Mouse (Mus musculus) layer of hippocampus, postnatal 10 days (tissue): ENCODE results near the gene Stoml1. TPM values are rescaled to one million over a fixed set of nuclear protein-coding genes. Genes with fewer than 3 reads are reported as not detected.

Experiments used
- DNase-seq, 2 experiments: peaks; one replicate each; pipeline ENCODE4 v3.0.0; 2021; ENCODE audit warnings: low spot score in 2 of 2
- long read RNA-seq: library from polyadenylated mRNA; stranded (forward); transcript quantifications from one replicate; pipeline ENCODE4 v2.0.0, GENCODE M21; 2023
- total RNA-seq, 2 experiments: library from RNA; stranded (reverse); gene quantifications; 2 replicates each; pipeline ENCODE4 v1.2.3; 2021

The Stoml1 gene
- total RNA-seq: 10 to 100 TPM; 77.5 to 80.5 TPM
- long read RNA-seq, transcript Stoml1-201 (7 exons, 1,984 nt): major isoform, 72 of 117 reads
- long read RNA-seq, transcript Stoml1-206 (8 exons, 2,236 nt): minor isoform, 5 of 117 reads
- long read RNA-seq, partial matches to known transcripts: 10 of 117 reads
- long read RNA-seq, other reads (novel, unspliced or antisense): 30 of 117 reads

DNA sequence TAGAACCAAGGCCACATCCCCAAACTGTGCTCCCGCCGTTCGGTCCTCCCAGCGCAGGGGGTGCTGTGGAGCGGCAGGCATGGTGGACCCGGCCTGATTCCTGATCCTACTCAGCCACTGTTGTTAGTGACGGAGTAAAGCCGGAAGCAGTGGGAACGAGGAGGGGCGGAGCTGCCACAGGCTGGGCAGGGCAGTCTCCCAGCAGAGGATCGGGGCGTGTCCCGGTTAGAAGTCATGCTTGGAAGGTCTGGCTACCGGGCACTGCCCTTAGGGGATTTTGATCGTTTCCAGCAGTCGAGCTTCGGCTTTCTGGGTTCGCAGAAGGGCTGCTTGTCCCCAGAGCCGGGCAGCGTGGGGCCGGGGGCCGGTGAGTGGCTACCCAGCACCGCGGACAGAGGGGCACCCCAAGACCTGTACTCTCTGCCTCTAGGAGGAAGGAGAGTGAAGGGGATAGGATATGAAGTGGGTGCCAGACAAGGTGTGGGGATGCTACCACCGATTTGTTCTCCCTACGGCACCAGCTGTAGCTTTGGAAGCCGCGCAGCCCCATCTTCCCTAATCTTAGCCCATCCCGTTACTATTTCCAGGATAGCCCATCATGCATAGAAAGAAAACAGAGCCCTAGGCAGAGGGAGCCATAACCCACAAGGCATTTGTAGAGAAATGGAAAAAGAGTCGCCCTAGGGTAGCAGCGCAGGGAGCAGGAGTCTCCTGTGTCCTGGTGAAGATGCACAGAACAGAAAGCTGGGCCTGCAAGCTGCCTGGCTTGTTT, at the start of gene Stoml1:
Stoml1 (plus strand) TSS at position 132 of the 772 bp plus-strand sequence.
- peak; percentile 92 to 94 for DNase-seq

DNA sequence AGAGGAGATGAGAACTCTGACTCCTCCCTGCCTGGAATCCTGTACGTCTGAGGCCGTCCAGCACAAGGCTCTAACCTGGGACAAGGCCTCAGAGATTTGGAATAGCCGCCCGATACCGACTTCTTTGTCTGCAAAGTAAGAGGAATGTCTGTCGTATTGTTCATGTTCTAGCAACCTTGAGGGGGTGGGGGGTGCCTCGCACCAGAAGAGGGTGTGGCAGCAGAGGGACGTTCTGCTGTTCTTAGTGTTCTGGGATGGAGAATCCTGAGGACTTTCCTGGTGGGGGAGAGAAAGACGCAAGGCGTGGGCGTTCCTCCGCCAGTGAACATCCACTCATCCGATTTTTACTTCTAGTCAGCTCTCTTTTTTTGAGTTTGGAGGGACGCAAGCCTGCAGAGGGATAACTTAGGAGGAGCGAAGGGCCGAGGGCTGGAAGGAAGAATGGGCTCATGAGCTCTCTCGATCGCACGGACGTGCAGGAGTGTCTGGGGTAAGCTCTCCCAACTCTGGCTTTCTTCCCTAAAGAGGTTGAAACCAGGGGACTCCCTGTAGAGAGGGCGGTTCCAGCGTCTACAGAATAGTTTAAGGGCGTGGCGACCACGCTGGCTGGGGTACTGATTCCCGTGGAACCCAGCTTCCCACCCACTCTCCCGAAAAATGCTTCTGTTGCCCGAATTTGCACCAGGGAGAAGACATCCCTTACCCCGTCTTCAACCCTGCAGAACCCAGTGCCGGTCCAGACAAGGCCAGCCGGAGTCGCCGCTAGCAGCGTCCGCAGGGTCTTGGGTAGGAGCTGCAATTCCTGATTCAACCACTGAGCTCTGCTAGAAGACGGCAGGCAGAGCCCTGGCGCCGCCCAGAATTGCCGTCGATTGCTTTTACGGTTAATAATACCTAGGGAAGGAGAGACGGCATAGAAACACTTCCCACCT, 49.2 kb upstream of the Stoml1 start, which contains the start of the genes Islr and Islr2:
Islr (minus strand) TSS at position 791 of the 932 bp plus-strand sequence.
Islr2 (minus strand) TSS at position 804 of the 932 bp plus-strand sequence.
- DNase-seq: peak; percentile 72 to 75

DNA sequence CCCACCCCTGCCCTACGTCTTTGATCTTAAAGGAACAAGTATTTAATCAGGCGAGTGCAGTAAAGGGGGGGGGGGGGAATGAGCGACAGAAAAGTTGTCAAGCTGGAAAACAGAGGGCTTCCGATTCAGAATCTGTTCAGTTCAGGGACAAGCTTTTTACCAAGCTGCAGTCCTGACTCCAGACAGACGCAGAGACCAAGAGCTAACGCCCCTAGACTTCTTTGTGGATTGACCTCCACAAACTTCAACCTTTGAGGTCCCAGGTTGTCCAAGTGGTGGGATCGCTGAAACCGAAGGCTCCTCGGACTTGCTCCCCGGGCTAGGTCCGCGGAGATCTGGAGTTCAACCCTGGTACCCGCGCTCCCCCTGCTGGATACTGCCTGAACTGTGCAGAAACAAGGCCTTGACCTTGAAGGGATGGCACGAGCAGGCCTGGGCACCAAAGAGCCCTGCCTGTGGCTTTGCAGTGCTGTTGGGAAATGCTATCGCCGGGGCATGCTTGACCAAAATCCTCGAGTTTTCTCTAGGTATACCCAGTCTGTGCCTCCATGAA, 48.4 kb upstream of the Stoml1 start:
- peak; percentile 95 to 96 for DNase-seq

GRCm38 (mm10) chr9:58206013-58206412, 47.0 kb upstream of the Stoml1 start:
- peak; percentile 38 to 57 for DNase-seq

GRCm38 (mm10) chr9:58209462-58210303, 43.3 kb upstream of the Stoml1 start:
- no peak for DNase-seq

DNA sequence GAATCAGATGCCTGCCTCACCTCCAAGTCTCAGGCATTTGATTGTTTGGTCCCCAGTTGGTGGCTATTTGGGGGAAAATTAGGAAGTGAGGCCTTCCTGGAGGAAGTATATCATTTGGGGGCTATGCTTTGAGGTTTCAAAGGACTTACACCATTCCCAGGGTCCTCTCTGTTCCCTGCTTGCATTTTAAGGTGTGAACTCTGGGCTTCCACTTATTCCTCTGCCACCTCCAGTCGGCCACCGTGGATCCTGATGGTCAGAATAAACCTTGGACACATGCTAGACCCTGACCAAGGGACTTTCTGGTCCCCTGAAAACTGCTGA, 42.7 kb upstream of the Stoml1 start:
- DNase-seq: no peak

GRCm38 (mm10) chr9:58213377-58213776, 39.6 kb upstream of the Stoml1 start:
- no peak for DNase-seq

- DNase-seq: no peak
These were observed 39.1 kb upstream of the Stoml1 start for GRCm38 (mm10) chr9:58213865-58214264.

DNA sequence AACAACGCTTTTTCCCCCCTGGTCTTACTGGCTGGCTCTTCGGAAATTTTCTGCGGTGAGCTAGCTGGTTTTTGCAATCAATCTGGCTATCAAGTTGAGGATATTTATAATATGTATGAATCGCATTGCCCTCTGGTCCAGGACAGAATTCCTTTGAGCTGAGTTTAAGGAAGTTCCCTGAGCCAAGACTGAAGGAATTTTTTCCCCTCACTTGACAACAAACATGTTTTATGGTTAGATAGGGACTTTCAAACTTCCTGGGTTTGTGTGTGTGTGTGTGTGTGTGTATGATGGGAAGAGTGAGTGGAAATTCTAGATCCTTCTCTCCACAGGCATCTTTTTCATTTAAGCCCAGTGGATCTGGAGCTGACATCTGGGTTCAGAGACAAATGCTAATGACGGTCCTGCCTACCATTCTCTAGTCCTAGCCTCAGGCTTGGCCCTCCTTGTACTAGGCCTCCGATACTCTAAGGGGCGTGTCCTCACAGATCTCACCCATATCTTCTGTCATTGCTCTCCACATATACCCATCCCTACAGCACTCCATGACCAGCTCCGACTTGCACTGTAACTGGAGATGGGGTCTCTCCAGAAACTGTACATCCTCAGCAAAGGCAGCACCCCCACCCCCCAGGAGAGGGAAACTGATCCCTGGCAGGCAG, 38.3 kb upstream of the Stoml1 start:
- DNase-seq: no peak

DNA sequence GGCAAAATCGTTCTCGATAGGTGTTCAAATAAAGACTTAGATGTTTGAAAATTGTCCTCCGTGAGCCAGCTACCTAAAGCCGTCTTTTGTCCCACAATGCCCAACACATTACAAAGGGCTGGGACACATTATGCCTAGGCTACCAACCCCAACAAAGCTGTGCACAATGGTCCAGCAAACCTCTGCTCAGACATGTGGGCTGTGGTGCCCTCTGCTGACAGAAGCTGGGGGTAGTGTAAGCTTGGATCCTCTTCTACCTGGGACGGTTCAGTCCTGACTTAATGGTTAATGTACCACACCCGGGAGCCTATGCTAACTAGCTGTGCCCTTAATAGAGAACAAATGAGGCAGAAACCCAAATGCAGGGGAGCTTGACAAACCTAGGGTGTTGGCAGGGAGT, 36.6 kb upstream of the Stoml1 start:
- peak; percentile 46 to 54 for DNase-seq

- DNase-seq: no peak
These were observed 34.4 kb upstream of the Stoml1 start for GRCm38 (mm10) chr9:58218539-58218938.

GRCm38 (mm10) chr9:58220218-58220903, 32.6 kb upstream of the Stoml1 start:
- DNase-seq: peak; percentile 32 to 53

DNA sequence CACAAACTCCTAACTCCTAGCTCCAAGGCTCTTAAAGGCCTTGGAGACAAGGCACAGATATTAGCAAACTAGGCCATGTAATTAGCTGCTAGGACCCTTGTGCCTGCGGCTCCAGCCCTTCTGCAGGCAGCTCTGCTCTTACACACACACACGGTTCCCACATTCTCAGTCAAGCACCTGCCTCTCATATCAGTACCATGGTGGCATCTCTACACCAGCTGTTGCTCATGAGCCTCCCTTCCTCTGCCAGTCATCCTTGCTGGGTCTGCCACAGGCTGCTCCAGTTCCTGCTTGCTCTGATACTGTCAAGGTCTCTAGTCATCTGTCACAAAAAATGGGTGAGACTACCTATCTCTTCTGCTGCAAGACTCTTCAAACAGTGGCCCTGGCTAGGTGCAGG, 28.6 kb upstream of the Stoml1 start:
- DNase-seq: no peak

- DNase-seq: peak; percentile 45 to 57
These were observed 26.8 kb upstream of the Stoml1 start for GRCm38 (mm10) chr9:58225915-58226913.

- no peak for DNase-seq
These were observed 24.0 kb upstream of the Stoml1 start for GRCm38 (mm10) chr9:58228777-58229466.

GRCm38 (mm10) chr9:58231746-58232145, 21.2 kb upstream of the Stoml1 start:
- no peak for DNase-seq

DNA sequence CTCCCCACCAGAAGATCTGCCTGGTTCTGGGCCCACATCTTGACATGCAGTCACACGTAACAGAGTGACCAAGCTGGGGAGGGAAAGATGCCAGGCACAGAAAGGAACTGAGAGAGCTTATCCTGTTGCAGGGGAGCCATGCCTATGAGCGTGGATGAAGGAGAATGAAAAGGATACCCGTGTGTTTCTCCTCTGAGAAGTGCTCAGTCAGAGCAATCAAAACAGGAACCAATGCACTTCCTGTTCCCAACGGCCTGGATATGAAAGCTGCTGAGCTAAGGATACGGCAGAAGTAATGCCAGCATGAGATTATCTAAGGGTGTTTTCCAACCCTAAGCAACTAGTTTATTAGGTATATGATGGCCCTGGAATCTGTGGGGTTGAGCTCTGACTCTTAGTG, 20.6 kb upstream of the Stoml1 start:
- DNase-seq: no peak
